Mouse (Mus musculus) monocyte, adult 2 months (primary cell): ENCODE data around the gene Prr15.

Experiments
- DNase-seq, 2 experiments: peaks; one replicate each; pipeline ENCODE4 v3.0.0; 2022; ENCODE audit warnings: low spot score in 2 of 2, low read depth in 1 of 2

Prr15 gene

GRCm38 (mm10) chr6:54325246-54325885, at the start of gene Prr15:
Gene Prr15, plus strand, starts transcription at chr6:54325835.
- DNase-seq: no peak

GRCm38 (mm10) chr6:54277234-54277633, 48.4 kb upstream of the Prr15 start:
- DNase-seq: no peak

GRCm38 (mm10) chr6:54277828-54278227, 47.8 kb upstream of the Prr15 start:
- no peak for DNase-seq

GRCm38 (mm10) chr6:54278613-54279012, 47.0 kb upstream of the Prr15 start:
- no peak for DNase-seq

- DNase-seq: no peak
These were observed 46.2 kb upstream of the Prr15 start for GRCm38 (mm10) chr6:54279391-54279790.

GRCm38 (mm10) chr6:54280248-54280647, 45.4 kb upstream of the Prr15 start:
- no peak for DNase-seq

- no peak for DNase-seq
These were observed 42.3 kb upstream of the Prr15 start for GRCm38 (mm10) chr6:54283299-54283698.

GRCm38 (mm10) chr6:54284167-54284711, 41.4 kb upstream of the Prr15 start:
- peak in 1 of 2 experiments; percentile 5 for DNase-seq

- DNase-seq: no peak
These were observed 38.8 kb upstream of the Prr15 start for GRCm38 (mm10) chr6:54286813-54287212.

GRCm38 (mm10) chr6:54289774-54290500, 35.7 kb upstream of the Prr15 start:
- DNase-seq: no peak

GRCm38 (mm10) chr6:54297231-54297630, 28.4 kb upstream of the Prr15 start:
- no peak for DNase-seq

- DNase-seq: no peak
These were observed 26.2 kb upstream of the Prr15 start for GRCm38 (mm10) chr6:54299417-54299816.

- no peak for DNase-seq
These were observed 19.9 kb upstream of the Prr15 start for GRCm38 (mm10) chr6:54305777-54306176.

- DNase-seq: no peak
These were observed 12.6 kb upstream of the Prr15 start for GRCm38 (mm10) chr6:54313071-54313470.

- no peak for DNase-seq
These were observed 7.0 kb upstream of the Prr15 start for GRCm38 (mm10) chr6:54318618-54319017.

GRCm38 (mm10) chr6:54319198-54319597, 6.4 kb upstream of the Prr15 start:
- DNase-seq: no peak

GRCm38 (mm10) chr6:54320236-54320635, 5.4 kb upstream of the Prr15 start:
- DNase-seq: no peak

GRCm38 (mm10) chr6:54326671-54327625, 1.3 kb downstream of the Prr15 start:
- DNase-seq: no peak

- no peak for DNase-seq
These were observed 2.0 kb downstream of the Prr15 start for GRCm38 (mm10) chr6:54327626-54328003.

- DNase-seq: no peak
These were observed 3.1 kb downstream of the Prr15 start for GRCm38 (mm10) chr6:54328783-54329182.

- no peak for DNase-seq
These were observed 4.0 kb downstream of the Prr15 start for GRCm38 (mm10) chr6:54329598-54329997.
